Mouse (Mus musculus) CD8-positive naive resting alpha-beta T cell, adult 2 months (primary cell): Measurements from ENCODE around the gene Sf3b3.
"Not testable (repeated sequence)": the region's sequence is repeated elsewhere in the genome, so short reads cannot be mapped to it uniquely, and the experiment has no call there.

Experiments
- DNase-seq, 2 experiments: peaks; one replicate each; pipeline ENCODE4 v3.0.0; 2022; ENCODE audit warnings: low read depth in 2 of 2, low spot score in 2 of 2

Gene Sf3b3

GRCm38 (mm10) chr8:110808495-110809472 is 37.8 kb downstream of the Sf3b3 start:
- no peak for DNase-seq

DNA sequence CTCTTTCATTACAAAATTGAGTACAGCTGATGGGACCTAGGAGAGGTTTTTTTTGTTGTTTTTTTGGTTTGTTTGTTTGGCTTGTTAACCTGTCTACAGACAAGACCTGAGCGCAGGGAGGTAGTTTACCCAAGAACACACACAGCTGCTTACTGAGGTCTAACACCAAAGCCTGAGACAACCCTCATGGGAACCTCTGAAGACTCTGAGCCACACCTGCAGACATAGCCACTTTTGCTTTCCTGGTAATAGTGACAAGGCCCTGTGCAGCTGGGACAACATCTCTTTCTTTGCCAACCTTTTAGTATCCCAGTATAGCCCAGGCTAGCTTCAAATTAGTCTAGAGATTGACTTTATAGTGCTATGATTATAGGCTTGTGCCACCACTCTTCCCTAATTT is 40.4 kb downstream of the Sf3b3 start:
- no peak for DNase-seq

DNA sequence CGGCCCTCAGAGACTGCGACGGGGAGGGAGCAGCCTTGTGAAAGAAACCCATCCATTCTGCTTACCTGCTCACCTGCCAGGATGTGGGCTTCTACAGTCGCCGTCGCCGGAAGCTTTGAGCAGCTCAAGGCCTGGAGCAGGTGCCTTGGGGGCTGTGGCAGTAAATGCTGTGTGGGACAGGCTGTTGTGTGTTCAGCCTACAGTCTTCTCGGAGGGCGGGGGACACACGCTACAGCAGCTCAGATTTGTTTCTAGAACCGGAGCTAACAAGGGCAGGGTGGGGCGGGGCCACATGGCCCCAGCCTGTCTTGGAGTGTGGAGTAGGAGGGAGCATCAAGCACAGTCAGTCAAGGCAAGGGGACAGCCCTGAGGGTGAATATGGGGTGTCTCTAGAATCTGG is 40.9 kb downstream of the Sf3b3 start, which contains the start of gene Il34:
Gene Il34, minus strand, starts transcription at position 256 of the 400 bp plus-strand sequence.
- peak; percentile 19 to 23 for DNase-seq

- DNase-seq: no peak
These were observed 41.6 kb downstream of the Sf3b3 start for GRCm38 (mm10) chr8:110804825-110805514.

GRCm38 (mm10) chr8:110803856-110804255 is 42.7 kb downstream of the Sf3b3 start:
- DNase-seq: no peak

- no peak for DNase-seq
These were observed 43.6 kb downstream of the Sf3b3 start for GRCm38 (mm10) chr8:110802988-110803387.

- DNase-seq: no peak
These were observed 49.5 kb downstream of the Sf3b3 start for GRCm38 (mm10) chr8:110797086-110797485.

- no peak for DNase-seq
These were observed 52.1 kb downstream of the Sf3b3 start for GRCm38 (mm10) chr8:110794363-110794965.

DNA sequence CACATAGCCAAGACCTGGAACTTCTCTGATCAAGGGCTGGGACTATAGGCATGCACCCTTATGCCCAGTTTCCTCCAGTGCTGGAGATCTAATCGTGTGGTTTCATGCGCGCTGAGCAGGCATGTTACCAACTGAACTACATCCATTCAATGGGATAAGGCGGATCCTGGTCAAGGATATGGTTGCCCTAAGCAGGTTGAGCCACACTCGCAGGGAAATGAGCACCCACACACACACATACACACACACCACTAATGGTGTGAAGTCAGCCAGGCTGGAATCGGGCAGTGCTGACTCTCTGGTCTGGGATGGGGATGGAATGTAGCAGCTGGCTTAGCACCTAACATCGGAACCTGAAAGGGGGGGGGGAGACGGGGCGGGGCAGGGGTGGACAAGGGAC is 52.7 kb downstream of the Sf3b3 start:
- DNase-seq: no peak

GRCm38 (mm10) chr8:110793511-110793910 is 53.1 kb downstream of the Sf3b3 start:
- DNase-seq: no peak

GRCm38 (mm10) chr8:110792574-110793200 is 53.9 kb downstream of the Sf3b3 start:
- DNase-seq: no peak

DNA sequence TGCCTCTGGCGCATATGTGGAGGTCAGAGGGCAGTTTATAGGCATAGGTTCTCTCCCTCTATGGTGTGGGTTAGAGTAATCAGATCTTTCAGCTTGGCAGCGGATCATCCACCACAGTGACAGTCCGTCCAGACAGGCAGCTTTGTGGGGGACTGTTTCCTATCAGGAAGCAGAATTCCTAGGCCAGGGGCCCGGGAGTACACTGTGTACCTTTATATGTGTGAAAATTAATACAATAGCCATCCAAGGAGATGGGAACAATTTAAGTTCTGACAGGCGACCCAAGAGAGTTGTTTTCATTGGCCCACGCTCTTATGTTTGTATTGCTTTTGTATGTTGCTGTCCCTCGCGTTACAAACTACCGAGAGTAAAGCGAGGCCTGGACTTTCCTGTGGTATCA is 55.4 kb downstream of the Sf3b3 start:
- no peak for DNase-seq

GRCm38 (mm10) chr8:110790270-110790669 is 56.3 kb downstream of the Sf3b3 start:
- no peak for DNase-seq

- DNase-seq: no peak
These were observed 57.0 kb downstream of the Sf3b3 start for GRCm38 (mm10) chr8:110789571-110789970.

DNA sequence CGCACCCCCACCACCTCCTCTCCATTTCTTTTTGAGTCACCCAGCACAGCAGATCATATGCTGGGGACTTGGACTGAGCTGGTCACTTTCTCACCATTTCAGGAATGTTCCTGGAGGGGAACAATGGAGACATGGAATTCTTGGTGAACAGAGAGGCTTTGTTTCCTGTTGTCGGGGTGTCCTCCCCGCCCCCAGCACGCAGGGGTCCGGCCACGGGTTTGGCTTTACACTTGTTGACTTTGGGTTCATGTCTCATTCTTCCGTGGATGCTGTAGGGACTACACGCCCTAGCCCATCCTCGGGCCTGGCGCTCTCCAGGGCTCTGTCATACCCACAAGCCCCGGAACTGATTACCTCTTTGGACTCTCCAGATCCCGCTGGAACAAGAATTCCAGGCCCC is 57.6 kb downstream of the Sf3b3 start:
- DNase-seq: no peak

GRCm38 (mm10) chr8:110787411-110787954 is 59.1 kb downstream of the Sf3b3 start:
- no peak for DNase-seq

DNA sequence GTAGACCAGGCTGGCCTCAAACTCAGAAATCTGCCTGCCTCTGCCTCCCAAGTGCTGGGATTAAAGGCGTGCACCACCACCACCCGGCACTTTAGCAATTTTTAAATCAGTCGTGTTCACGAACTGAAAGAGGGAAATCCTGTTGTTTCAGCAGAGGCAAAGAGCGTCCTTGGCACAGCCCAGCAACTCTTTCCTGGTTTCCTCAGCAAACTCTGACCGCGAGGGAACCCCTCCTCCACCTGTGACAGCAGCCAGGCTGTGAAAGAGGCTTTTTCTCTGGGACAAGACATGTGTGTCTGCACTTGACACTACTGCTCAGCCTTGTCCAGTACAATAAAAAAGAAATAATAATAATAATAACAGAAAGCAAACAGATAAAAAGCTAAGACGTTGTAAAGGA is 59.7 kb downstream of the Sf3b3 start:
- DNase-seq: no peak

- not testable (repeated sequence) for DNase-seq
These were observed 60.1 kb downstream of the Sf3b3 start for GRCm38 (mm10) chr8:110786501-110786900.

DNA sequence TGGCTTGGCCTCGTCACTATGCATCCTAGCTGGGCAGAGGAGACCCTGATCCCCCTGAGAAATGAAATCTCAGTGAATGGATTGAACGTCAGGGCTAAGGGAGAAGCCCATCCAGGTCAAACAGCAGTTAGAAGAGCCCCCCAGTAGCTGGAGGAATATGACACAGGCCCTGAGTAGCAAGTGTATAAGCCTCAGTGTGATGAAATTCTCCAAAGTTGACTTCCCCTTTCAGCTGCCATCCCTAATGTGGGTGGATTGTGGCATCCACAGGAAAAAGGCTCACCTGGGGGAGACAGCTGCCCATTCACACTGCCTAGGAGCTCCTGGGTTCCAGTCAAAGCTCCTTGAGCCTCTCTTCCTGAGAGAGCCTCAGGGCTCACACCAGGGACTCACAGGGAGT is 61.2 kb downstream of the Sf3b3 start:
- DNase-seq: no peak

DNA sequence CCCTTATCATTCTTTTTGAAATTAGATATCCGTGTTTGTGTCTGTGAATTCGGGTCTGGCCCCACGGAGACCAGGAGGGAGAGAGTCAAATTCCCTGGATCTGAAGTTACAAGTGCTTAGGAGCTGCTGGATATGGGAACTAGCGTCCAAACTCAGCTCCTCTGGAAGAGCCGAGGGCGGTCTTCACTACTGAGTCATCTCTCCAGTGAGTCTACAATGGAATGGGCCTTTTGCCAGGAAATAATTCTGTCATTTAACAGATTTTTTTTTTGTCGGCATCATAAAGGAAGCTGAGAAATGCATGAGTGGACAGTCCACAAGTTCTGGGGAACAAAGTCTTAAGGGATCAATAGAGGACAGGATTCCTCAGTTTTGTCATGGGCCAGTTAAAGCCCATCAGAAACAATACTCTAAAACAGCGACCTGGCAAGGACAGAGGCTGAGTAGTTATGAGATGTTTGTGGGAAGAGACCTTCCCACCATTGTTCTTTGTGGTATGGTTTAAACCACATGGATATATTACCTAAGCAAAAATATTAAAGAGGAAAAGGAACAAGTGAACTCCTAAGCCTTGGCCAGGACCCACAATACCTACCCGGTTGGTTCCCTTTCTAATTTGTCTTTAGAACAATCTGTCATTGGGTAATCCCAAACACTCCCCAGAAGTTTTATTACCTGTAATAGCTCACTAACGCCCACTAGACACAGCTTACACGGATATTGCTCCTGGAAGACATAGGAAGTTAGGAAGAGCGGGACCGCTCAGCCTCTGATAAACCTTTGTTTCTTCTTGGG is 66.5 kb downstream of the Sf3b3 start:
- DNase-seq: no peak
